14 mouse cellular contexts compared by ENCODE assay signal in the genomic region with DNA sequence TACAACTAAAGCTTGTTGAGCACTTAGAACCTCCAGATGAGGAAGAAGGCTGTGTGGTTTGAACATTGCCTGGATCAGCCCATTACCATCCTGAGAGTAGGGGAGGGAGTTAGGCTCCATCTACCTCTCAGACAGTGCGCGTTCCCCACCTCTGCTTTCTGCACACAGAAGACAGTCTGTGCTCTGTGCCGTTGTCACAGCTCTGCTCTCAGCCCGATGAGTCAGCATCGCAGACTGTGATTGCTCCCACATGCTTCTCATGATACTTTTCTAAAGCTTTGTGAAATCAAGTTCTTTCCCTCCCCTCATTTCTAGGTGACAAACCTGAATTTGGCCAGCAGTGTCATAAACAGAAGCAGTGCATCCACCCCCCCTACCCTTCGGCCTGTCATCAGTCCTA.
DNase-seq lines count a peak whose midpoint lies in the region; ATAC-seq and TF ChIP-seq lines count a peak whose summit lies in the region.
"Had no signal": no experiment of that assay in that cellular context is flagged by ENCODE, and none has a peak within 500 bp of the region (broad histone marks: within the 10 kb centered on the region; RNA-seq: fewer than 3 reads in every experiment).

No protein-coding gene starts in this region.

- DNase-seq in embryonic facial prominence, embryonic 10.5 days (ENCODE audit: low spot score): no peak
- peak; percentile 33 for DNase-seq in Muller cell, postnatal 12 days (ENCODE audit: inconsistent ontology term)
- DNase-seq in layer of hippocampus, adult 8-10 months (ENCODE audit: low spot score in 2 of 2): peak; percentile 74 to 76
- no peak for DNase-seq in gastrocnemius, adult 18-20 months (ENCODE audit: low spot score)
- DNase-seq in lung, postnatal 0 days (ENCODE audit: low spot score): no peak

- no peak for TF ChIP-seq CTCF in lung, postnatal 0 days (IDR thresholded peaks at IDR 0.05)

- H3K36me3 ChIP-seq in embryonic facial prominence, embryonic 13.5 days: peaks cover 11% of the 10 kb centered on the region
- peaks cover 38% of the 10 kb centered on the region for H3K36me3 ChIP-seq in embryonic facial prominence, embryonic 10.5 days (replicated peaks)
- no peaks in the 10 kb centered on the region for H3K36me3 ChIP-seq in lung, postnatal 0 days (ENCODE audit: insufficient read depth, low read length)
- H3K36me3 ChIP-seq: forebrain, embryonic 12.5 days; stomach, embryonic 15.5 days had no signal

- no peak overlapping the region for H3K9ac ChIP-seq in embryonic facial prominence, embryonic 13.5 days
- H3K9ac ChIP-seq in lung, postnatal 0 days (replicated peaks; ENCODE audit: low read depth): no peak overlapping the region
- H3K9ac ChIP-seq: forebrain, embryonic 12.5 days; heart, embryonic 15.5 days; liver, embryonic 14.5 days; stomach, embryonic 15.5 days had no signal

- no peak for TF ChIP-seq EP300 in lung, postnatal 0 days (IDR thresholded peaks at IDR 0.05)

- peak overlapping the region; percentile 1; the same call in 1 of the 2 replicates for H3K27ac ChIP-seq in embryonic facial prominence, embryonic 13.5 days
- no peak overlapping the region for H3K27ac ChIP-seq in embryonic facial prominence, embryonic 10.5 days (replicated peaks)
- no peak overlapping the region for H3K27ac ChIP-seq in lung, postnatal 0 days (ENCODE audit: low read length)
- H3K27ac ChIP-seq: forebrain, embryonic 12.5 days; heart, embryonic 15.5 days; liver, embryonic 14.5 days; stomach, embryonic 15.5 days had no signal

- no peaks in the 10 kb centered on the region for H3K9me3 ChIP-seq in embryonic facial prominence, embryonic 13.5 days
- no peaks in the 10 kb centered on the region for H3K9me3 ChIP-seq in embryonic facial prominence, embryonic 10.5 days
- no peaks in the 10 kb centered on the region for H3K9me3 ChIP-seq in lung, postnatal 0 days (ENCODE audit: low read length)
- H3K9me3 ChIP-seq: forebrain, embryonic 12.5 days; G1E; heart, embryonic 15.5 days; stomach, embryonic 15.5 days had no signal

- H3K4me1 ChIP-seq in embryonic facial prominence, embryonic 13.5 days: peaks cover 35% of the 10 kb centered on the region
- H3K4me1 ChIP-seq in embryonic facial prominence, embryonic 10.5 days: peaks cover 14% of the 10 kb centered on the region
- peaks cover 6% of the 10 kb centered on the region; the same call in 1 of the 2 replicates for H3K4me1 ChIP-seq in lung, postnatal 0 days (ENCODE audit: insufficient read depth, low read depth, low read length)
- H3K4me1 ChIP-seq: stomach, embryonic 15.5 days had no signal

- H3K4me3 ChIP-seq in embryonic facial prominence, embryonic 13.5 days: no peak overlapping the region
- no peak overlapping the region for H3K4me3 ChIP-seq in embryonic facial prominence, embryonic 10.5 days
- no peak overlapping the region for H3K4me3 ChIP-seq in lung, postnatal 0 days (ENCODE audit: low read depth, low read length)
- H3K4me3 ChIP-seq: forebrain, embryonic 12.5 days; heart, embryonic 15.5 days; stomach, embryonic 15.5 days had no signal

- H3K4me2 ChIP-seq in embryonic facial prominence, embryonic 13.5 days: no peak overlapping the region
- H3K4me2 ChIP-seq in lung, postnatal 0 days (replicated peaks; ENCODE audit: low read depth, low read length): no peak overlapping the region
- H3K4me2 ChIP-seq: forebrain, embryonic 12.5 days; heart, embryonic 15.5 days; stomach, embryonic 15.5 days had no signal

- H3K27me3 ChIP-seq in embryonic facial prominence, embryonic 13.5 days: no peaks in the 10 kb centered on the region
- H3K27me3 ChIP-seq in embryonic facial prominence, embryonic 10.5 days (replicated peaks; ENCODE audit: low read depth, poor library complexity, severe bottlenecking): no peaks in the 10 kb centered on the region
- no peaks in the 10 kb centered on the region for H3K27me3 ChIP-seq in lung, postnatal 0 days (replicated peaks; ENCODE audit: insufficient read depth, low read length)
- H3K27me3 ChIP-seq: forebrain, embryonic 12.5 days; heart, embryonic 15.5 days; stomach, embryonic 15.5 days had no signal

- WGBS in embryonic facial prominence, embryonic 13.5 days: 67% methylated on average over 6 of the region's 6 CpGs
- 86% methylated on average over 6 of the region's 6 CpGs for WGBS in embryonic facial prominence, embryonic 10.5 days
- 68% methylated on average over 6 of the region's 6 CpGs for WGBS in lung, postnatal 0 days

- no peak for ATAC-seq in embryonic facial prominence, embryonic 13.5 days (ENCODE audit: insufficient number of reproducible peaks, insufficient read depth, low FRiP score, low TSS enrichment, low read depth)
- 0 out of 2 replicates have a peak, but pooled peaks have one; percentile 12 for ATAC-seq in megakaryocyte progenitor cell, adult 5-6 weeks (replicated peaks; ENCODE audit: poor library complexity)
- no peak for ATAC-seq in granulocyte monocyte progenitor cell, adult 5-6 weeks (replicated peaks; ENCODE audit: poor library complexity, severe bottlenecking)
- ATAC-seq in lung, postnatal 0 days: no peak
- ATAC-seq: inflammation-experienced regulatory T-cells, adult 6 months had no signal

Comparison
In these comparisons a context has a peak if more than half of its experiments do, and no peak if none do; other contexts are left out.
1. DNase-seq: peak in Muller cell, postnatal 12 days (single experiment) and layer of hippocampus, adult 8-10 months (2 of 2); none in embryonic facial prominence, embryonic 10.5 days (single experiment), gastrocnemius, adult 18-20 months (single experiment) and lung, postnatal 0 days (single experiment).